Mouse (Mus musculus) thymus, postnatal 0 days (tissue): ENCODE measurements around the gene Bmpr1a. TPM values are rescaled to one million over a fixed set of nuclear protein-coding genes. Genes with fewer than 3 reads are reported as not detected.

ENCODE experiments used
- polyA plus RNA-seq: library from polyadenylated mRNA; unstranded; fragments of >200 nt; fragmentation: Nextera tagmentation; extraction: Ambion mirVana; gene quantifications from 2 replicates; pipeline ENCODE4 v1.2.1, GENCODE M21; 2015

The Bmpr1a gene
- polyA plus RNA-seq, 1 experiment from 2014 or later, result 8.2 TPM

Other genes starting within 250 kb of the Bmpr1a start
- 16.5 and 22.6 TPM in 2 replicates for gene Shld2, start 192.8 kb downstream of the Bmpr1a start, polyA plus RNA-seq
- 56.6 and 65.6 TPM in 2 replicates for gene Glud1, start 192.6 kb downstream of the Bmpr1a start, polyA plus RNA-seq
- gene Fam25c, start 147.9 kb downstream of the Bmpr1a start, polyA plus RNA-seq, result 2.7 and 4.5 TPM in 2 replicates
- 7.8 and 8.4 TPM in 2 replicates for gene Sncg, start 128.6 kb downstream of the Bmpr1a start, polyA plus RNA-seq
- gene Mmrn2, start 127.9 kb downstream of the Bmpr1a start, polyA plus RNA-seq, result 2.9 and 3.3 TPM in 2 replicates
- not detected in 2 replicates for gene 9230112D13Rik, start 19.5 kb upstream of the Bmpr1a start, polyA plus RNA-seq
- 0.29 and 0.39 TPM in 2 replicates for gene Ldb3, start 85.3 kb upstream of the Bmpr1a start, polyA plus RNA-seq
- not detected in 2 replicates for gene Opn4, start 96.8 kb upstream of the Bmpr1a start, polyA plus RNA-seq
- gene Wapl, start 170.6 kb upstream of the Bmpr1a start, polyA plus RNA-seq, result 38.3 and 49.7 TPM in 2 replicates